8 mouse cellular contexts compared by ENCODE assay signal in the genomic region with DNA sequence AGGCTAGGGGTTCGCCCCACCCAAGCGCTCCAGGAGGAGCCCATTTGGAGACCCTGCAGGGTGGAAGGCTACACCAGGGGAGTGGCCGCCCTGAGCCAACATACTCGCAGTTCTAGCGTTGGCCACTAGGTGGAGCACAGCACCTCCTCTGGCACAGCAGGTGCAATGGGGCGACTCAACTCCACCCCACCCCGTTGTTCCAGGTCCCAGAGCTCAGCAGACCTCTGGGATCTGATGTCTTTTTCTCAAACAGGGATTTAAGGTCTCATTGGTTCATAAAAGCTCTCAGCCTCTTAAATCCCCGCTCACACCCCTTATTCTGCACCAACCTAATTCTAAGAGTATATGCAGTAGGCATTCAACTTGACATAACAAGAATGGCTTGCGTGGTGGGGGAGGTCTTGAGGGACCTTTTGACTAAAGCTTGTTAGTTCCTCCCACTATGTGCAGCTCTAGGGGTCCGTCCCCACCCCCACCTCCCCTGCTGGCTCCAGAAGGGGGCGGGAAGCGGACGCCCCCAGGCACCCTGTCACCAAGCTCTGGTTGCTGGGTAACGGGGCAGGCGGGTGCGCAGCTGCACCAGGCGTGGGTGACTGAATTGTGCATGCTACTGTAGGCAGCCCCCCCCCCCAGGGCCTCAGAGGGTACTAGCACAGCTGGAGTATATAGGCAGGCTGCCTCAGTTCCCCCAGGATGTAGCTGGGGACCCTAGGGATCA. TPM values are rescaled to one million over a fixed set of nuclear protein-coding genes. Genes with fewer than 3 reads are reported as not detected.
DNase-seq lines count a peak whose midpoint lies in the region; ATAC-seq and TF ChIP-seq lines count a peak whose summit lies in the region.

No protein-coding gene starts in this region.

- ATAC-seq in intestine, embryonic 16.5 days, result peak; percentile 42
- no peak for ATAC-seq in limb, embryonic 11.5 days (ENCODE audit: insufficient number of reproducible peaks, low FRiP score, low TSS enrichment, low read depth)
- peak; percentile 49 for ATAC-seq in midbrain, postnatal 0 days (ENCODE audit: low FRiP score)

- H3K27me3 ChIP-seq in intestine, embryonic 16.5 days (replicated peaks; ENCODE audit: control insufficient read depth, insufficient read depth, low read length), result no peaks in the 10 kb centered on the region
- H3K27me3 ChIP-seq in limb, embryonic 11.5 days (ENCODE audit: control insufficient read depth, insufficient read depth, low read length), result no peaks in the 10 kb centered on the region
- H3K27me3 ChIP-seq in midbrain, postnatal 0 days (ENCODE audit: insufficient read depth, low read length), result no peaks in the 10 kb centered on the region

- TF ChIP-seq CTCF in midbrain, postnatal 0 days (IDR thresholded peaks at IDR 0.05), result peak; percentile 96

- 25% methylated on average over 17 of the region's 17 CpGs for WGBS in intestine, embryonic 16.5 days
- WGBS in limb, embryonic 11.5 days, result 27% methylated on average over 17 of the region's 17 CpGs
- 8% methylated on average over 17 of the region's 17 CpGs for WGBS in midbrain, postnatal 0 days

- H3K36me3 ChIP-seq in intestine, embryonic 16.5 days (ENCODE audit: control insufficient read depth, insufficient read depth, low read length), result no peaks in the 10 kb centered on the region
- no peaks in the 10 kb centered on the region for H3K36me3 ChIP-seq in limb, embryonic 11.5 days (ENCODE audit: control insufficient read depth, insufficient read depth, low read length)
- peaks cover 18% of the 10 kb centered on the region for H3K36me3 ChIP-seq in midbrain, postnatal 0 days (ENCODE audit: insufficient read depth, low read length)

- H3K4me3 ChIP-seq in intestine, embryonic 16.5 days (ENCODE audit: low read length), result no peak overlapping the region
- no peak overlapping the region for H3K4me3 ChIP-seq in limb, embryonic 11.5 days (ENCODE audit: low read depth, low read length)
- H3K4me3 ChIP-seq in midbrain, postnatal 0 days (ENCODE audit: low read depth, low read length), result no peak overlapping the region

- peaks cover 28% of the 10 kb centered on the region for H3K4me1 ChIP-seq in intestine, embryonic 16.5 days (ENCODE audit: control insufficient read depth, insufficient read depth, low read length)
- peaks cover 15% of the 10 kb centered on the region for H3K4me1 ChIP-seq in limb, embryonic 11.5 days (ENCODE audit: control insufficient read depth, insufficient read depth, low read length)
- H3K4me1 ChIP-seq in midbrain, postnatal 0 days (ENCODE audit: insufficient read depth, low read length), result peaks cover 11% of the 10 kb centered on the region

- no peak overlapping the region for H3K4me2 ChIP-seq in intestine, embryonic 16.5 days (ENCODE audit: low read depth, low read length)
- no peak overlapping the region for H3K4me2 ChIP-seq in limb, embryonic 11.5 days (ENCODE audit: low read depth, severe bottlenecking)
- peak overlapping the region; percentile 39 for H3K4me2 ChIP-seq in midbrain, postnatal 0 days (ENCODE audit: low read depth, low read length, poor library complexity, severe bottlenecking)

- no peak overlapping the region for H3K27ac ChIP-seq in intestine, embryonic 16.5 days (ENCODE audit: low read length)
- H3K27ac ChIP-seq in limb, embryonic 11.5 days (replicated peaks; ENCODE audit: low read depth, low read length), result no peak overlapping the region
- H3K27ac ChIP-seq in midbrain, postnatal 0 days (ENCODE audit: low read depth, low read length), result peak overlapping the region; percentile 65

- no peaks in the 10 kb centered on the region for H3K9me3 ChIP-seq in intestine, embryonic 16.5 days (ENCODE audit: control insufficient read depth, low read length)
- H3K9me3 ChIP-seq in limb, embryonic 11.5 days (ENCODE audit: control insufficient read depth, low read length), result no peaks in the 10 kb centered on the region
- no peaks in the 10 kb centered on the region for H3K9me3 ChIP-seq in midbrain, postnatal 0 days (ENCODE audit: low read length)

- 0 out of 2 replicates have a peak overlapping the region, but pooled peaks have one; percentile 14 for H3K9ac ChIP-seq in intestine, embryonic 16.5 days (ENCODE audit: low read depth, low read length)
- H3K9ac ChIP-seq in limb, embryonic 11.5 days (ENCODE audit: low read length), result no peak overlapping the region
- H3K9ac ChIP-seq in midbrain, postnatal 0 days (replicated peaks; ENCODE audit: low read length, poor library complexity, severe bottlenecking), result 0 out of 2 replicates have a peak overlapping the region, but pooled peaks have one; percentile 0

- peak; percentile 92 for DNase-seq in layer of hippocampus, adult 11-12 months (ENCODE audit: low spot score)
- no peak for DNase-seq in layer of hippocampus, adult 9-10 months (ENCODE audit: low spot score)
- peak; percentile 92 for DNase-seq in embryo, embryonic 10 days (ENCODE audit: low spot score)
- peak; percentile 92 for DNase-seq in gastrocnemius, postnatal 10 days
- DNase-seq in limb, embryonic 11.5 days (ENCODE audit: low spot score), result peak; percentile 94
- peak; percentile 77 for DNase-seq in midbrain, postnatal 0 days (ENCODE audit: low spot score)
- peak; percentile 87 to 93 for DNase-seq in spleen, postnatal 14 days (ENCODE audit: low spot score in 2 of 2)

RNA-seq across cellular contexts. Expression of a gene that starts 5.2 kb away (rescaled TPM):
- total RNA-seq in gastrocnemius, postnatal 10 days (2021), result 10 to 100 TPM; 13.1 to 16.7 TPM
- 21.5 and 21.9 TPM in 2 replicates for polyA plus RNA-seq in intestine, embryonic 16.5 days (2015; fragmentation: Nextera tagmentation; extraction: Ambion mirVana)
- polyA plus RNA-seq in limb, embryonic 11.5 days (2014; fragmentation: Nextera tagmentation; extraction: Ambion mirVana), result 27.2 and 32.6 TPM in 2 replicates
- total RNA-seq in midbrain, postnatal 0 days (2014; rRNA removed), result 34.2 and 52.6 TPM in 2 replicates
- 26.1 and 29.8 TPM in 2 replicates for polyA plus RNA-seq in midbrain, postnatal 0 days (2015; fragmentation: Nextera tagmentation; extraction: Ambion mirVana)

RNA-seq across cellular contexts. Expression of a gene that starts 10.6 kb away (rescaled TPM):
- 1 to 10 TPM; 3.5 to 5.8 TPM for total RNA-seq in gastrocnemius, postnatal 10 days (2021)
- 7.0 and 7.4 TPM in 2 replicates for polyA plus RNA-seq in intestine, embryonic 16.5 days (2015; fragmentation: Nextera tagmentation; extraction: Ambion mirVana)
- polyA plus RNA-seq in limb, embryonic 11.5 days (2014; fragmentation: Nextera tagmentation; extraction: Ambion mirVana), result 5.7 and 6.6 TPM in 2 replicates
- 13.7 and 18.1 TPM in 2 replicates for total RNA-seq in midbrain, postnatal 0 days (2014; rRNA removed)
- 7.7 and 8.3 TPM in 2 replicates for polyA plus RNA-seq in midbrain, postnatal 0 days (2015; fragmentation: Nextera tagmentation; extraction: Ambion mirVana)

RNA-seq across cellular contexts. Expression of a gene that starts 23.6 kb away (rescaled TPM):
- total RNA-seq in gastrocnemius, postnatal 10 days (2021), result 10 to 100 TPM; 69.6 to 73.3 TPM
- polyA plus RNA-seq in intestine, embryonic 16.5 days (2015; fragmentation: Nextera tagmentation; extraction: Ambion mirVana), result 63.1 and 79.7 TPM in 2 replicates
- polyA plus RNA-seq in limb, embryonic 11.5 days (2014; fragmentation: Nextera tagmentation; extraction: Ambion mirVana), result 114 and 121 TPM in 2 replicates
- total RNA-seq in midbrain, postnatal 0 days (2014; rRNA removed), result 264 and 275 TPM in 2 replicates
- 152 and 157 TPM in 2 replicates for polyA plus RNA-seq in midbrain, postnatal 0 days (2015; fragmentation: Nextera tagmentation; extraction: Ambion mirVana)

RNA-seq across cellular contexts. Expression of a gene that starts 27.6 kb away (rescaled TPM):
- not detected for total RNA-seq in gastrocnemius, postnatal 10 days (2021)
- 0.09 and 0.17 TPM in 2 replicates for polyA plus RNA-seq in intestine, embryonic 16.5 days (2015; fragmentation: Nextera tagmentation; extraction: Ambion mirVana)
- 0.37 and 0.48 TPM in 2 replicates for polyA plus RNA-seq in limb, embryonic 11.5 days (2014; fragmentation: Nextera tagmentation; extraction: Ambion mirVana)
- total RNA-seq in midbrain, postnatal 0 days (2014; rRNA removed), result 0.71 and 0.93 TPM in 2 replicates
- 0.90 and 1.1 TPM in 2 replicates for polyA plus RNA-seq in midbrain, postnatal 0 days (2015; fragmentation: Nextera tagmentation; extraction: Ambion mirVana)

RNA-seq across cellular contexts. Expression of a gene that starts 36.1 kb away (rescaled TPM):
- 10 to 100 TPM; 18.4 to 23.9 TPM for total RNA-seq in gastrocnemius, postnatal 10 days (2021)
- 125 and 127 TPM in 2 replicates for polyA plus RNA-seq in intestine, embryonic 16.5 days (2015; fragmentation: Nextera tagmentation; extraction: Ambion mirVana)
- 68.8 and 73.0 TPM in 2 replicates for polyA plus RNA-seq in limb, embryonic 11.5 days (2014; fragmentation: Nextera tagmentation; extraction: Ambion mirVana)
- total RNA-seq in midbrain, postnatal 0 days (2014; rRNA removed), result 27.8 and 32.4 TPM in 2 replicates
- 73.1 and 76.9 TPM in 2 replicates for polyA plus RNA-seq in midbrain, postnatal 0 days (2015; fragmentation: Nextera tagmentation; extraction: Ambion mirVana)
